Mouse (Mus musculus): ENCODE data around the gene B230307C23Rik.
A peak's percentile ranks its signal among the peaks of the same experiment; 100 is the strongest.
"Not testable (repeated sequence)": the region's sequence is repeated elsewhere in the genome, so short reads cannot be mapped to it uniquely, and the experiment has no call there.

The B230307C23Rik gene

GRCm38 (mm10) chr16:97996616-97997382 is at the start of gene B230307C23Rik:
Gene B230307C23Rik, plus strand, starts transcription at chr16:97997315.
- peak; percentile 70 to 77 for DNase-seq (ENCODE audit: low spot score in 2 of 2)

- DNase-seq (ENCODE audit: low spot score in 2 of 2) = no peak
These were observed 48.3 kb upstream of the B230307C23Rik start for GRCm38 (mm10) chr16:97948836-97949235.

GRCm38 (mm10) chr16:97950061-97950460 is 47.1 kb upstream of the B230307C23Rik start:
- no peak for DNase-seq (ENCODE audit: low spot score in 2 of 2)

DNA sequence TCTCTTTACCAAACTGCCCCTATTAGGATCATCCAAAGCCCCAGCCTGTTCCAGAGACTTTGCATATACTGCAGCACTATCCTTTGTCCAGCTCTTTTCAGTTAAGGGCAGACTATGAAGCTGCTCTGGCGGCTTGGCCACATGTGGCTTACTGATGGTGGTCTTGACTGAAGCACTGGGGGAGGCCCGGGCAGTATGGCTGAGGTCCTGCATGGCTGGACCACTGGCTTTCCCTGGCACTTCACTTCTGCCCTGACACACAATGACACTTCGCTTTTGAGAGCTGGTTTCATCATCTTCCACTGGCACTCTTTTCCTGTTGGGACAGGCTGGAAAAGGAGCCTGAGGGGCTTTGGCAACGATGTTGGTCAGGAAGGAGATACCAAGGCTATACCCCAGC is 44.7 kb upstream of the B230307C23Rik start:
- no peak for DNase-seq (ENCODE audit: low spot score in 2 of 2)

DNA sequence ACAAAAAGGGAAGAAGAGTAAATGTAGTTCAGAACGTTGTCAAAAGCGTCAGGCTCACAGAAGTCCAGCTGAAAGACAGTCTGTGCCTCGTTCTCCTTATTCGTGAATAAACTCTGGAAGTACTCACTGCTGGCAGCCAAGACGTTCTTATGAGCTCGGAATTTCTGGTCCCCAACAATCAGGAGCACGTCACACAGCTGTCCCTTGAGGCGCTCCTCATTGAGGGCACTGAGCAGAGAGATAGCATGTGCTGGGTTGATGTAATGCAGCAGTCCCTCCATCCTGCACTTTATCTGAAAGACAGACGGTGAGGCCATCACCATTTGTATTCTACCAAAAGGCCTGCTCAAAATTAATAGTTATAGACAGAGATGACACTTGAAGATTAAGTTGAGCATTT is 44.3 kb upstream of the B230307C23Rik start:
- no peak for DNase-seq (ENCODE audit: low spot score in 2 of 2)

- DNase-seq (ENCODE audit: low spot score in 2 of 2) = no peak
These were observed 43.8 kb upstream of the B230307C23Rik start for GRCm38 (mm10) chr16:97953300-97953699.

- no peak for DNase-seq (ENCODE audit: low spot score in 2 of 2)
These were observed 41.1 kb upstream of the B230307C23Rik start for GRCm38 (mm10) chr16:97956011-97956410.

DNA sequence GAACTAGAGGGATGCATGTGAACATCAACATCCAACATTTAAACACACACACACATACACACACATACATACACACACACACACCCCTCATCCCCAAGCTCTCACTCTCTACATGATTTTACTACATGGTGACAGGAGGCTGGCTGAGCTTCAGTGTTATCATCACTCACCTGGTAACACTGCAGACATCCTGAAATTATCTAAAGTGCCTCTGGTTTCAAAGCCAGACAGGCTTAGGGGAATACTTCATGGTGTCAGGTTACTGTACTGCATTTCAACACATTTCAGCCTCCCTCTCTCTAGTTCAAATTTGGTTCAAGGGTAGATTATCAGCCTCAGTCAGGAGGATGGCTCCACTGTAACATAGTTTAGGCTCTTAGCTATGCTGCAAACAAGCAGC is 39.5 kb upstream of the B230307C23Rik start:
- no peak for DNase-seq (ENCODE audit: low spot score in 2 of 2)

DNA sequence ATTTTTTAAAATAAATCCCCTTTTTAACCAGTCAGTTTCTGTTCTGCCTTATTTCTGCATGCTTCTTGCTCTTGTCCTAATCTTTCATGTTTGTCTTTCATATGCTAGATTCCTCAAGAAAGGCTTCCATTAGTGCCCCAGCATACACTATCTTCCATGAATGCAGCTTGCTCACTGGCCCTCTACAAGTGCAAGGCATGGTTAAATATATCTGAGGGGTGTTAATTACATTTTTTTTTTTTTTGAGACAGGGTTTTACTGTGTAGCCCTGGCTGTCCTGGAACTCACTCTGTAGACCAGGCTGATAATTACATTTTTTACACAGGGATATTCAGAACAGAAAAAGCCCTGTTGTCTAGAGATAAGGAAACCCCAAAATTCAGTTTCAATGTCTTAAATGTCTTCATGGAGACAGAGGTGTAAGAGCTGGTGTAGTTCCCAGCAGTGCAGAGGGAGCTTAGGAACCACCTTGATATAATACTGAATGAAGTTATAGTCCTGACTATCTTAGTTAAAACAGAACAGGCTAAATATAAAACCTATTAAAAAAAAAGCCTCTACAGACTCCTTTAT is 38.6 kb upstream of the B230307C23Rik start:
- DNase-seq (ENCODE audit: low spot score in 2 of 2) = no peak

DNA sequence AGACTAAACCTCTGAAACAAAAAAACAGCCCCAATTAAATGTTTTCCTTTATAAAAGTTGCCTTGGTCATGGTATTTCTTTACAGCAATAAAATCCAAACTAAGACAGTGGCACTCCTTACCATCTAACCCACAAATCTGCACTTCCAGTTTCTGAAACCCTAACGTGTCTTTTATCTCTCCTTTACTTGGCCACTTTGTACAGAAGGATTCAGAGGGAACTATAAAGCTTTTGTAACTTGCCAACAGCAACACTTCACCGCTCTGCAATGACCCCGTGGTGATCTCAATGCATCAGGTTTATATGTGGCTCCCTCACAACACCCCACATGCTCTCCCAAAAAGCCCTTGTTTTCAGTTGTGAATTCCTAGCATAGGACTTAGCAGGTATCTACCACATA is 36.8 kb upstream of the B230307C23Rik start:
- DNase-seq (ENCODE audit: low spot score in 2 of 2) = no peak

- DNase-seq (ENCODE audit: low spot score in 2 of 2) = peak; percentile 12 to 22
These were observed 35.5 kb upstream of the B230307C23Rik start for GRCm38 (mm10) chr16:97961381-97962150.

DNA sequence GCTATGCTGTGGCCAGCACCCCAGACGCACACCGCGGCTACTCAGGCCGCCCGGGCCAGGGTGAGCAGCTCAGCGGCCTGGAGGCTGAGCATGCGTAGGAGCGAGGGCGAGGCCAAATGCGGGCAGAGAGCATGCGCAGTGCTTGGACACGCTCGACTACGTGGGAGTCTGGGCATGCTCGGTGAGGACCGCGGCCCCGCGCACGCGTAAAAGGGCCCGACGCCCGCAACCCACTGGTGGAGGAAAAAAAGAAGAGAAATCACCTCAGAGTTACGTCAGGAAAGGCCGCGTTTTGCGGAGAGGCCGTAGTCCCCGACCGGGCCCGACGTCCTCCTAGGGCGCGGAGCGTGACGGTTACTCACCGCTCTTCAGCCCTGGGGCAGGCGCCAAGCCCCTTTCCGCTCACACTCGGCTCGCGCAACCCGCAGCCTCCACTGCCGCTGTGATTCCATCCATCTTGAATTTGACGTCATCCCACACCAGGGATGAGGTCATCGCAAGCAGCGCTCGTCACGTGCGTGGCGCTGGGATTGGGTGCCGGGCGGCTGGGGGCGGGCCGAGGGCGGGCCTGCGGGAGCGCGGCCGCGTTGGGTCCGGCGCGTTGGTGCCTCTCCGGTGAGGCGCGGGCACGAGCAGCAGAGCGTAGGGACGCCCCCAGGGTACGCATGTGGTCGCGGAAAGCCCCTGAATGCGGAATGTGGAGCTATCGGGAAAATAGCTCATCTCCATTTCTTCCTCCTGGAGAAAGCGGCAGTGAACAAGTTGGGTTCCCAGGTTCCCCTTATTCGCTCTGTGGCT is 34.8 kb upstream of the B230307C23Rik start, which contains the start of the genes C2cd2 and Zbtb21:
Gene C2cd2, minus strand, starts transcription at position 448 of the 798 bp plus-strand sequence.
Gene Zbtb21, minus strand, starts transcription at position 472 of the 798 bp plus-strand sequence.
- peak; percentile 93 to 97 for DNase-seq (ENCODE audit: low spot score in 2 of 2)

GRCm38 (mm10) chr16:97963956-97964540 is 33.1 kb upstream of the B230307C23Rik start:
- no peak for DNase-seq (ENCODE audit: low spot score in 2 of 2)

GRCm38 (mm10) chr16:97977277-97977676 is 19.8 kb upstream of the B230307C23Rik start:
- DNase-seq (ENCODE audit: low spot score in 2 of 2) = no peak

- no peak for DNase-seq (ENCODE audit: low spot score in 2 of 2)
These were observed 19.4 kb upstream of the B230307C23Rik start for GRCm38 (mm10) chr16:97977722-97978121.

DNA sequence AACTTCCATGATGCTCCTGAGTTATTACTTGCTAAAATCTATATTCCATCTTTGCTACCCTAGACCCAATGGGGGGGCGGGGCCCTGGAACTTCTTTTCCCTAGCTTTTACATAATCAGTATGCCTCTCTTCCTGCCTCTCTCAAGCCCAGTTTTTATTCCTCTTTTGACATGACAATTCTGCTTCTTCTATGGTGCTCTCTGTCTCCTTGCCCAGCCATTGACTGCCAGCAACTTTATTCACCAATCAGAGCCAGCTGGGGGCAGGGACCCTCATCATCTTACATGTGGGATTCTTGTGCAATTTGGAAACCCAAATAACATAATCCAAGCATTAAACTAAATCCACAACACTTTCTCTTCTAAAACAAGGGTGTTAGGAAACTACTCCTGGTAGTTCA is 15.8 kb upstream of the B230307C23Rik start:
- no peak for DNase-seq (ENCODE audit: low spot score in 2 of 2)

GRCm38 (mm10) chr16:97984589-97984988 is 12.5 kb upstream of the B230307C23Rik start:
- no peak for DNase-seq (ENCODE audit: low spot score in 2 of 2)

GRCm38 (mm10) chr16:97991517-97991916 is 5.6 kb upstream of the B230307C23Rik start:
- no peak for DNase-seq (ENCODE audit: low spot score in 2 of 2)

DNA sequence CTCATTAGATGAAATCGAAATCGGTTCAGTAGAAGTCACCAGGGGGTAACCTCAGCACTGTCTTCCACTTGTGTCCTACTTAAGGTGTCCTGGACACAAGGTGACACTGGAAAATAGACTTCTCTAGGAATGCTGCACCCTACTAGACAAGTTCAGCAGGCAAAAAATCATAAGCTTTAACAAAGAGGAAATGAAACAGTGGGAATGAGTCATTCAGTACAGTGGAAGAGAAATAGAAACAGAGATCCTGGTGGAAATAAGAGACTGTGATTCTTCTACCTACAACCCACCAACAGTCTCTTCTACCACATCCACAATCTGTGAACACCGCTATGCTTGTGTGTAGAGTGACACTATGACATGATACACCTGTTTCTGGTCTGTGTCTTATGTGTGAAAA is 4.6 kb upstream of the B230307C23Rik start:
- not testable (repeated sequence) for DNase-seq (ENCODE audit: low spot score in 2 of 2)

DNA sequence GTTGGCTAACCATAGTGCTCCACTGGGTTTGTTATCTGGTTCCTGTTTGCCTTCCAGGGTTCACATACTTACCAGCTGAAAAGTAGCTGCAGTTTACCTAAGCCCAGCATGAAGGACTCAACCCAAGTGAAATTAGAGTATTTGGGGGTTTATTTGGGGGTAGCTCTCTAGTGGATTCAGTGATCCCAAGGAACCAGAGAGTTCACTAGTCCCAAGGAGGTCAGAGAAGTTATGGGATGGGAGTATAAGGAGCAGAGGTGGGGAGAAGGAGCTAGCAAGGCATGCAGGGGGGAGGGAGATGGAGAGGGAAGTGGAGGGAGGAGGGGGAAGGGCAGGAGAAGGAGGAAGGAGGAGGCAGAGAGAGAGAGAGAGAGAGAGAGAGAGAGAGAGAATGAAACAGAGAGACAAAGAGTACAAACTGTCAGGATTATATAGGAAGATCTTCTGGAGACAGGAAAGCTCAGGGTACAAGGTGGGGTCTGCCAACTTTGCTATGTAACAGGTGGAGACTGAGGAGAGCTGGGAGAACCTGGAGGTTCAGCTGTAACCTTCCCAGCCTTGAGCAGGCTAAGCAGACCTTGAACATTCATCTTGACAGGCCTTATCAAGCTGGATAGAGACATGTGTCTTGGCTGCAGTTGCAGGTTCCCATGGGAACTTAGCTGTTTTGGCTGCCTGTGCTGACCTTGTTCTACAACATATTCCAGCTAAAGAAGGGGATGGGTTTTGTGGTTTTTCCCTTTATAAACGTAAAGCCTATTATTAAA is 1.1 kb upstream of the B230307C23Rik start:
- DNase-seq (ENCODE audit: low spot score in 2 of 2) = no peak

- DNase-seq (ENCODE audit: low spot score in 2 of 2) = not testable (repeated sequence)
These were observed 242 bp downstream of the B230307C23Rik start for GRCm38 (mm10) chr16:97997383-97997731.
